Mouse (Mus musculus) liver, embryonic 13.5 days (tissue): ENCODE measurements around the gene Sult1a1. TPM values are rescaled to one million over a fixed set of nuclear protein-coding genes. Genes with fewer than 3 reads are reported as not detected.

ENCODE experiments used
- ATAC-seq: fragments of 200-750 bp; cut with Nextera tagmentation; 2 replicates; pipeline ENCODE4 v1.8.0; 2017; ENCODE audit warnings: low read depth, mild to moderate bottlenecking, moderate number of reproducible peaks, moderate library complexity
- DNase-seq: peaks from one replicate; pipeline ENCODE4 v3.0.0; 2022
- H3K27ac ChIP-seq: fragments of 300-500 bp; sonication (generic); 2 replicates; pipeline ENCODE4 v1.5.1; 2015; ENCODE audit warnings: moderate library complexity, mild to moderate bottlenecking, inconsistent platforms
- H3K27me3 ChIP-seq: fragments of 300-500 bp; sonication (generic); 2 replicates; pipeline ENCODE4 v1.6.1; 2015; ENCODE audit warnings: mild to moderate bottlenecking, inconsistent platforms
- H3K36me3 ChIP-seq: fragments of 300-500 bp; sonication (generic); 2 replicates; pipeline ENCODE4 v1.6.1; 2015; ENCODE audit warnings: mild to moderate bottlenecking, inconsistent platforms
- H3K4me1 ChIP-seq: fragments of 300-500 bp; sonication (generic); replicated peaks from 2 replicates; pipeline ENCODE4 v1.6.1; 2015; ENCODE audit warnings: inconsistent platforms
- H3K4me2 ChIP-seq: fragments of 300-500 bp; sonication (generic); 2 replicates; pipeline ENCODE4 v1.6.1; 2015; ENCODE audit warnings: inconsistent platforms, mild to moderate bottlenecking, moderate library complexity
- H3K4me3 ChIP-seq: fragments of 300-500 bp; sonication (generic); replicated peaks from 2 replicates; pipeline ENCODE4 v1.5.1; 2015; ENCODE audit warnings: mild to moderate bottlenecking, inconsistent platforms
- H3K9ac ChIP-seq: fragments of 300-500 bp; sonication (generic); 2 replicates; pipeline ENCODE4 v1.6.1; 2015; ENCODE audit warnings: mild to moderate bottlenecking, inconsistent platforms
- H3K9me3 ChIP-seq: fragments of 300-500 bp; sonication (generic); replicated peaks from 2 replicates; pipeline ENCODE4 v1.6.1; 2016; ENCODE audit warnings: inconsistent platforms
- WGBS: fragments of 180-500 bp; shearing (Covaris S2); methylation state at CpG from one replicate; pipeline ENCODE4 v1.1.7; 2015; ENCODE audit not compliant: insufficient replicate concordance; 5-methylcytosine and 5-hydroxymethylcytosine counted together
- polyA plus RNA-seq: library from polyadenylated mRNA; unstranded; fragments of >200 nt; fragmentation: Nextera tagmentation; extraction: Ambion mirVana; gene quantifications from 2 replicates; pipeline ENCODE4 v1.2.1, GENCODE M21; 2015

The Sult1a1 gene
- polyA plus RNA-seq, 1 experiment from 2014 or later: 2.0 TPM

DNA sequence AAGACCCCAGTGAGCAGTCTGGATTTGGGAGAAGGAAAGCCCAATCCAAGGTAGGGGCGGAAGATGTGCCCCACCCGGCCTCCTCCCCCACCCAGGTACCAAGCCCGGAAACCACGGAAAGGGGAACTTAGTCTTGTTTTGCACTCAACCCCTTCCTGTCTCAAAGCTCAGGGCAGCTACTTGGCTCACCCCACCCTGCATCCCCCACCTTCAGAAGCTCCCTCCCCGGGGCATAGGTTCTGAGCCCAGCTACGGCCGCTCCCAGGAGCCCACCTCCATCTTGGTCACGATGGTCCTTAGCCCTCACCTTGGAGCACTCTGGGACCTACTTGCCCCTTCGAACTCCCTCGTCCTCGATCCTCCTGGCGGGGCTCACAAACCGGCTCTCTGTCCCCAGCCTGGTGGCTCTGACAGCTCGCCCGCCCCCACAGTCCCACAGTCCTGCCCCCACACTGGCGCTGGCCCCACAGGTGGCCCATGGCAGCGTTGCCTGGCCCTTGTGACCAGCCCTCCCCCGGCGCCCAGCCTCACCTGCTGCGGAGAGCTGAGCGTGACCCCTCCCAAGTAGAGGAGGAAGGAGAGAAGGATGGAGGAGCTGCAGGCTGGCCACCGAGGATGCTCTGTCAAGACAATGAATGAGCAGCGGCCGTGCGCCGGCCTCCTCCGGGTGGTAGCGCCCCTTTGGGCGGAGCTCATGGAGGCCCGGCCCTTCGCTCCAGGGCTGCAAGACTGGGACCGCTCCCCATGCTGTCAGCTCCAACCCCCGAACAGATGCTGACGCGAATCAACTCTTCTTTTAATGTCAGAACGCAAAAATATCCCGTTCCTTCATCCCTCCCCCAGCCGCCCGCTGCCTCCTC, 28.1 kb upstream of the Sult1a1 start:
- peak; percentile 66 for DNase-seq
- peak overlapping the region; percentile 50 for H3K4me3 ChIP-seq
- peak overlapping the region; percentile 64 for H3K4me2 ChIP-seq
- peaks cover 59% of the 10 kb centered on the region for H3K4me1 ChIP-seq
- H3K36me3 ChIP-seq: peaks cover 15% of the 10 kb centered on the region; the same call in 1 of the 2 replicates
- peaks cover 42% of the 10 kb centered on the region for H3K27me3 ChIP-seq
- peak; percentile 57 for ATAC-seq
- peak overlapping the region; percentile 49 for H3K9ac ChIP-seq
- H3K27ac ChIP-seq: peak overlapping the region; percentile 73
- 2% methylated on average over 39 of the region's 39 CpGs for WGBS
- no peaks in the 10 kb centered on the region for H3K9me3 ChIP-seq

DNA sequence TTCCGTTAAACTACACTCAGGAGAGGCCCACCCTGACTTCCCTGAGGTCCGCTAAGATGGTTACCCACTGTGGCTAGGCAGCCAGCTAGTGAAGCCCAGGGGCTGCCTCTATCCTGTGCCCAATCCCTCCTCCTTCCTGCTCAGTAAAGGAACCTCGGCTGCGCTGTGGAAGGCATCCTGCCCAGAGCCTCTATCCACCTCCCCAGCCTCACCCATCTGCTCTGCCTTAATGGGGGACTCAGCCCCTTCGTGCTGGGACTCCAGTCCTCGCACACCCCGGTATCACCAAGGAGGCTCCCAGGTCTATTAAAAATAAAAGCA, 27.5 kb upstream of the Sult1a1 start:
- H3K9me3 ChIP-seq: no peaks in the 10 kb centered on the region
- ATAC-seq (no peak), DNase-seq (no peak)
- H3K4me2 ChIP-seq: peak overlapping the region; percentile 64
- peaks cover 20% of the 10 kb centered on the region; the same call in 1 of the 2 replicates for H3K36me3 ChIP-seq
- peak overlapping the region; percentile 50 for H3K4me3 ChIP-seq
- H3K27me3 ChIP-seq: peaks cover 42% of the 10 kb centered on the region
- WGBS: 6% methylated on average over 7 of the region's 7 CpGs
- H3K4me1 ChIP-seq: peaks cover 64% of the 10 kb centered on the region
- peak overlapping the region; percentile 73 for H3K27ac ChIP-seq
- peak overlapping the region; percentile 49 for H3K9ac ChIP-seq

DNA sequence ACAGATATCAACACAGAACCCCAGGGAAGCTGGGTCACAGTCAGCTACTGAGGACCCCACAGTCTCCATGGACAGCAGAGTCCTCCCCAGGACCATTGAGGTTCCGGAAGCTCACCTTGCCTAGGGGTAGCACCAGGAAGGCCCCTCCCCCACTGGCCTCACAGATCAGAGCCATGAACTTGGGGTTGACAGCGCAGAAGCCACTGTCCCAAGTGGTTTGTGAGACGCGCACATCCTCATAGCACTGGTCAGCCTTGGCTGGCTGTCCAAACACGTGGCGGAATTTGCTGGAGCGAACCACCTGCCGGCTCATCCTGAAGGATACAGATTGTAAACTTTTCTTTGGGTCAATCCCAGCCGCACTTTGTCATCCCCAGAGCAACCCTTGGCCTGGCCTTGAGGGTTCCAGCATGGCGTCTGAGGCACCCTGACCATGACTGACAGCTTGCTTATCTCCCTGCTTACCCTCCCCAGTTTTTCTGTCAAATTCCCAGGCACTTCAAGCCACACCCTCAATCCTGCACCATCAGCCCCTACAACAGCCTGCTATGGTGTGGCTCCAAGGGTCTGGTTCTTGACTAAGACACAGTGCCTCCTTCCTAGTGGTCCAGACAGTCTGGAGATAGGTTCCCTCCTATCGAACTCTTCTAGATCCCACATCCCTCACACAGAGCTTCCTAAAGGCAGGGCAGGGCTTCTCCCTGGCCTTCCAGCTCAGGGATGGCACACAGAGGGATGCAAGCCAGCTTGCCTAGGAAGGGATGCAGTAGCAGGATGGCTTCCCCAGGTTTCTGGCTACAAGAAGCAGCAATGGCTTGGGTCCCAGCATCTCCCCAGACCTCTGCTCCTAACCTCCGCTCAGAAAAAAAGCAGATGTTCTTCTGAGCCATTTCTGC, 26.9 kb upstream of the Sult1a1 start:
- Histone ChIP-seq H3K36me3 (peaks cover 23% of the 10 kb centered on the region; the same call in 1 of the 2 replicates), H3K9ac (peak overlapping the region; percentile 49), H3K9me3 (no peaks in the 10 kb centered on the region), H3K4me3 (peak overlapping the region; percentile 50), H3K4me2 (peak overlapping the region; percentile 64), H3K4me1 (peaks cover 64% of the 10 kb centered on the region), H3K27me3 (peaks cover 42% of the 10 kb centered on the region), H3K27ac (peak overlapping the region; percentile 73)
- DNase-seq: no peak
- 46% methylated on average over 12 of the region's 12 CpGs for WGBS
- no peak for ATAC-seq

DNA sequence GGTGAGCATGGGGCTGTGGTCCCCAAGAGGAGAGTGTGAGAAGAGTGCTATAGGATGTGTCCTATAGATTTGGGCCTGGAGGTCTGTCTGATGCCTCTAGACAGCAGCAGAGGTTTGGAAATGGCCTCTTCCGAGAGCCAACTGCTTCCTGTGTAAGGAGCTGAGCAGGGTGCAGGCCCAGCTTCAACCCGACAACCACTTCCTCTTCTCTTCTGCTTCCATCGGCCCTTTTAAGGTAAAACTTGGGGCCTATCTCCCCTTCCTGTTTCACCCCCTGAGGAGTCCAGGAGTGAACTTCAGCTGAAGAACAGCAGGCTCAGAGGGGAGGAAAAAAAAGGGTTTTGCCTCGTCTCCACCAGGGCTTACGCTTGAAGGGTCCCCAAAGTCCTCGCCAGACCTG, 26.1 kb upstream of the Sult1a1 start:
- peak overlapping the region; percentile 73 for H3K27ac ChIP-seq
- H3K4me1 ChIP-seq: peaks cover 62% of the 10 kb centered on the region
- ATAC-seq: no peak
- H3K9me3 ChIP-seq: no peaks in the 10 kb centered on the region
- 30% methylated on average over 6 of the region's 6 CpGs for WGBS
- peaks cover 30% of the 10 kb centered on the region; the same call in 1 of the 2 replicates for H3K36me3 ChIP-seq
- H3K27me3 ChIP-seq: peaks cover 42% of the 10 kb centered on the region
- H3K9ac ChIP-seq: peak overlapping the region; percentile 49; the same call in 1 of the 2 replicates
- peak overlapping the region; percentile 64 for H3K4me2 ChIP-seq
- DNase-seq: no peak
- peak overlapping the region; percentile 50 for H3K4me3 ChIP-seq

DNA sequence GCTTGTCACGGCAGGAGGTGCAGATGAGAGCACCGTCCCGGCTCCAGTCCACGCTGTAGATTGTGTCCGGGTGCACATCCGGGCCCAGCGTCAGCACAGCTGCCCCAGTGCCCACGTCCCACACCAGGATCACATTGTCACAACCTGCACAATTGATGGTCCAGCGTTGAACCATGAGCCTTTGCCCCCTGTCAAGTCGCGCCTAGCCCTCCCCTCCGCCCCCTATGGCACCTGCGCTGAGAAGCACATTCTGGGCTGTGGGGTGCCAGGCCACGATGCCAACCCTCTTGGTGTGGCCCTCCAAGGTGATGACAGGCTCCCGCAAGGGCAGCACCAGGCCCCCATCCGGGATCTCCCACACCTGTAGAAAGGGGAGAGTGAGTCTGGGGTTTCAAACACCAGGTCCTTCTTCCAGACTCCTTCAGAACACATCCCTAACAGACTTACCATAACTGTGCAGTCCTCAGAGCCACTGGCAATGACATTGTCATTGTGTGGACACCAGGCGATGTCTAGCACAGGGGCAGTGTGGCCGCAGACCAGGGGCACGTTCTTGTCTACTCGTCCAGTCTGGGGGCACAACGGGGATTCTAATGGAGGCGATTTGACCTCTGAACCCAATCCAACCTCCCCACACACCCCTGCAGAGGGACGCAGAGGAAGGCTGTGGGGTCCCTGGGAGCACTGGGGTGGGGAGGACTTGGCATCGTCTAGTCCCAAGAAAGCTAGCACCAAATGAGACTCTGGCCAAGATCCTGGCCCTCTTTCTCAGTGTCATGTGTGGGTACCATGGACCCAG, 25.5 kb upstream of the Sult1a1 start:
- peaks cover 42% of the 10 kb centered on the region for H3K27me3 ChIP-seq
- ATAC-seq (no peak), DNase-seq (no peak)
- H3K4me2 ChIP-seq: peak overlapping the region; percentile 47
- H3K27ac ChIP-seq: peak overlapping the region; percentile 53
- H3K36me3 ChIP-seq: peaks cover 36% of the 10 kb centered on the region; the same call in 1 of the 2 replicates
- 48% methylated on average over 24 of the region's 24 CpGs for WGBS
- H3K4me3 ChIP-seq: peak overlapping the region; percentile 32
- H3K4me1 ChIP-seq: peaks cover 68% of the 10 kb centered on the region
- H3K9me3 ChIP-seq: no peaks in the 10 kb centered on the region
- H3K9ac ChIP-seq: peak overlapping the region; percentile 33

DNA sequence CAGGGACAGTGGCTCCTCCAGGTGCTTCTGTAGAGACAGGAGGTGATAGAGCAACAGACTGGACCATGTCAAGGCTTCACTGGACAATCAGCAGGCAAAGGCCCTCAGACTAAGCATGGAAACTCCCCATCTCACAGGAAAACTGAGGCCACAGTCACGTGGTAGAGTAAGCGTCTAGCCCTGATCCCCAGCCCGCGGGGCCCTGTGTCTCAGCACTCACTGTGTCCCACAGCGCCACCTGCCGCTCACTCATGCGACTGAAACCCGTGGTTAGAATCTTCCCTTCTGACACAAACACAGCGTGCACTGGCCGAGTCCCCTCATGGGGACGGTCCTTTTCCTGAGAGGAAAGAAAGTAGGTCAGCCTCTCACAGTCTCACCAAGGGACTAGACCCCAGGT, 24.8 kb upstream of the Sult1a1 start:
- peaks cover 74% of the 10 kb centered on the region for H3K4me1 ChIP-seq
- peak; percentile 80 for DNase-seq

DNA sequence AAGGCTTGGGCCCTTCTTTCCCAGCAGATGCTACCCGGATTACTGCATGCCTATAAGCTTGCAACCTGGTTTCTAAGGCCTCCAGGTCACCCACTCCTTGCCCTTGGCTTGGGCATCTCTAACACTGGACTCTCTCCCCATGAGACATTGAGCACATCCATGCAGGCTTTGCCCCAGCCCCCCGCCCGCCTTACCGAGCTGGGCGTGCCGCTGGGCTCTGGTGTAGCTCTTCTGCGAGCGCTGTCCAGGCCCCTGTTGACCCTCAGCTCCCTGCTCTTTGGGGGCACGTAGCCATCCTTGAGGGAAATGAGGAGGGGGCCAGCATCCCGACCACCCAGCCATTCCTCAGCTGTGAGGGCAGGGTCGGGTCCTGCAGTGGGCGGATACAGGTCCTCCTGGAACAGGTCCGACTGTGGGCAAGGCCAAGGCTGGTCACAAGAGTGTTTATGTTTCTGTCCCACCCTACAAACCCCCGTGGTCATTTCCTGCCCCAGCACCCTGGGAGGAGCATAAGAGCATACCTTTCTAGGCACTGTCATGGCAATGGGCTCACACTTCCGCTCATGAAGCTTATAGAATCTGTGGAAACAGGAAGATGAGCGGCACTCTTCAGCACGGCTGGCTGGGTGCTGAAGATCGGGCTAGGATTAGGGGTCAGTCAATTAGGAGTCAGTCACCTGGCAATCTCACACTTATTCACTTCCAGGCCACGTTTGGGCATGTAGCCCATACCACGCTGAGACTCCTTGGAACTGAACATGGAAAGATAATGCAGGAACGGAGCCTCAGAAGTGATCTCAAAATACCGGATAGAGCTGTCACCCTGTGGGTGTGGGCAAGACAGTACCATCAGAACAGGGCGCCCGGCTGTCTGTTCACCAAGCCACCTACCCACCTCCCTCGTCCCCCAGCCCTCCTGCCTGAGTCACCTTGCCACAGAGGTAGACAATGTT, 24.1 kb upstream of the Sult1a1 start:
- H3K36me3 ChIP-seq: peaks cover 36% of the 10 kb centered on the region; the same call in 1 of the 2 replicates
- H3K9ac ChIP-seq: 0 out of 2 replicates have a peak overlapping the region, but pooled peaks have one; percentile 33
- no peaks in the 10 kb centered on the region for H3K9me3 ChIP-seq
- ATAC-seq (no peak), DNase-seq (no peak)
- no peak overlapping the region; the same call in 1 of the 2 replicates for H3K27ac ChIP-seq
- peak overlapping the region; percentile 47; the same call in 1 of the 2 replicates for H3K4me2 ChIP-seq
- WGBS: 74% methylated on average over 25 of the region's 25 CpGs
- H3K27me3 ChIP-seq: peaks cover 38% of the 10 kb centered on the region
- H3K4me3 ChIP-seq: no peak overlapping the region
- H3K4me1 ChIP-seq: peaks cover 74% of the 10 kb centered on the region

More for the DNA sequence above, 24.8 kb upstream of the Sult1a1 start:
- peak overlapping the region; percentile 47 for H3K4me2 ChIP-seq
- H3K27ac ChIP-seq: no peak overlapping the region; the same call in 1 of the 2 replicates
- no peaks in the 10 kb centered on the region for H3K9me3 ChIP-seq
- peaks cover 42% of the 10 kb centered on the region for H3K27me3 ChIP-seq
- WGBS: under 1% methylated on average over 11 of the region's 11 CpGs
- H3K4me3 ChIP-seq: peak overlapping the region; percentile 32
- peaks cover 36% of the 10 kb centered on the region; the same call in 1 of the 2 replicates for H3K36me3 ChIP-seq
- ATAC-seq: peak; percentile 52
- H3K9ac ChIP-seq: peak overlapping the region; percentile 33; the same call in 1 of the 2 replicates

DNA sequence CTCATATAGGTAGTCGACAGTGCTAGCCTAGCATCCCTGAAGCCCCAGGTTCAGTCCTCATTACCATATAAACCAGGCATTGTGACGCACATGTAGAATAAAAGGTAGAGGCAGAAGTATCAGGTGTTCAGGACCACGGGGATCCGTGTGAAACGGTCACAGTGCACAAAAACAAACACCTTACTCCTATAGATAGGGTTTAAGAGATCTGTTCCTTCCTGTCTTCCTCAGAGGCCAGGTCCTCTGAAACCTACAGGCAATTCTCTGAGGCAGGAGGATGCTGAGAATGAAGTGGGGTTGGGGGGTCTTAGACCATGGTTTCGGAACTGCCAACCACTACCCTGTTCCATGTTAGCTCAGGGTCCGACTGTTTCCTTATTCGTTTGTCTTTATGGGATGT, 21.6 kb upstream of the Sult1a1 start:
- no peak overlapping the region for H3K9ac ChIP-seq
- peaks cover 12% of the 10 kb centered on the region; the same call in 1 of the 2 replicates for H3K27me3 ChIP-seq
- peaks cover 36% of the 10 kb centered on the region; the same call in 1 of the 2 replicates for H3K36me3 ChIP-seq
- no peak overlapping the region for H3K27ac ChIP-seq
- no peak for DNase-seq
- H3K4me2 ChIP-seq: peak overlapping the region; percentile 97
- peaks cover 71% of the 10 kb centered on the region for H3K4me1 ChIP-seq
- H3K4me3 ChIP-seq: peak overlapping the region; percentile 91; the same call in 1 of the 2 replicates
- ATAC-seq: no peak
- H3K9me3 ChIP-seq: no peaks in the 10 kb centered on the region
- WGBS: 75% methylated on average over 8 of the region's 8 CpGs

DNA sequence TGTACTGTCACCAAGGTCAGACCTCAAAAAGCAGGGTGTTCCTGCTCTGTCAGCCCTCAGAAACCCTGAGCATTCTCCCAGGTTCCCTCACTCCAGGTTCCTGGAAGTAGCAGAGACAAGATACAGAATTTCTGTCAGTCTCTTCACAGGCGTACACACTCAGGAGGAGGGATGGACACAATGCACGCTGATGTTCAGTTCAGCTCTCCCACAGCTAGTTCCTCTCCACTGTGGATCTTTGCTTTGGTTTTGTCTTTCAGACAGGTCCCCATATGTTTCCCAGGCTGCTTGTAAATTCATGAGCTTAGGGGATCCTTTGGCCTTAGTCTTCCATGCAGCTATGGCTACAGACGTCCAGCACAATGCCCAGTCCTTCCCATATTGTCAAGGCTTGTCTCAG, 20.7 kb upstream of the Sult1a1 start:
- no peak for ATAC-seq
- Histone ChIP-seq H3K9me3 (no peaks in the 10 kb centered on the region), H3K4me1 (peaks cover 62% of the 10 kb centered on the region)

More for the DNA sequence above, 20.7 kb upstream of the Sult1a1 start:
- DNase-seq: no peak
- WGBS: 55% methylated on average over 3 of the region's 3 CpGs
- peak overlapping the region; percentile 92 for H3K9ac ChIP-seq
- H3K4me3 ChIP-seq: peak overlapping the region; percentile 91
- peak overlapping the region; percentile 69 for H3K27ac ChIP-seq
- H3K36me3 ChIP-seq: peaks cover 44% of the 10 kb centered on the region
- peak overlapping the region; percentile 97 for H3K4me2 ChIP-seq
- peaks cover 3% of the 10 kb centered on the region; the same call in 1 of the 2 replicates for H3K27me3 ChIP-seq
